Mouse (Mus musculus) hindbrain, embryonic 16.5 days (tissue): Measurements from ENCODE around the gene Rhou. TPM values are rescaled to one million over a fixed set of nuclear protein-coding genes. Genes with fewer than 3 reads are reported as not detected.

ENCODE experiments used
- polyA plus RNA-seq: library from polyadenylated mRNA; unstranded; fragments of >200 nt; fragmentation: Nextera tagmentation; extraction: Ambion mirVana; gene quantifications from 2 replicates; pipeline ENCODE4 v1.2.1, GENCODE M21; 2015

Rhou gene
- polyA plus RNA-seq, 1 experiment from 2014 or later: 11.6 TPM

Other genes starting within 250 kb of the Rhou start
- 0.05 and 0.10 TPM in 2 replicates for gene Mc1r, start 246.8 kb upstream of the Rhou start, polyA plus RNA-seq
- gene Tubb3, start 242.5 kb upstream of the Rhou start, polyA plus RNA-seq: 1,869 and 1,947 TPM in 2 replicates
- gene Def8, start 230.4 kb upstream of the Rhou start, polyA plus RNA-seq: 50.5 and 53.5 TPM in 2 replicates
- 48.7 and 57.4 TPM in 2 replicates for gene Afg3l1, start 176.0 kb upstream of the Rhou start, polyA plus RNA-seq
- gene Dbndd1, start 138.5 kb upstream of the Rhou start, polyA plus RNA-seq: 85.6 and 88.2 TPM in 2 replicates
- 40.9 and 44.1 TPM in 2 replicates for gene Gas8, start 135.1 kb upstream of the Rhou start, polyA plus RNA-seq
- 86.1 and 87.4 TPM in 2 replicates for gene Rab4a, start 152.1 kb downstream of the Rhou start, polyA plus RNA-seq
- gene Ccsap, start 206.3 kb downstream of the Rhou start, polyA plus RNA-seq: 4.8 and 4.9 TPM in 2 replicates
- gene Acta1, start 240.8 kb downstream of the Rhou start, polyA plus RNA-seq: 11.8 and 166 TPM in 2 replicates